Mouse (Mus musculus): ENCODE data around the gene Rbfox3.

- TF ChIP-seq CTCF (conservative IDR thresholded peaks at IDR 0.05; ENCODE audit: low read length) (peak; percentile 92), POU5F1 (IDR thresholded peaks at IDR 0.05; ENCODE audit: borderline replicate concordance, low read length) (no peak), NANOG (IDR thresholded peaks at IDR 0.05; ENCODE audit: borderline replicate concordance, low read length) (no peak)
Observed at GRCm38 (mm10) chr11:118534382-118535092, 376.9 kb downstream of the Rbfox3 start.
